Mouse (Mus musculus) cerebellum, adult 9-10 months (tissue): ENCODE data around the gene Ubtf.

Source experiments
- DNase-seq: peaks from one replicate; pipeline ENCODE4 v3.0.0; 2022

The Ubtf gene

DNA sequence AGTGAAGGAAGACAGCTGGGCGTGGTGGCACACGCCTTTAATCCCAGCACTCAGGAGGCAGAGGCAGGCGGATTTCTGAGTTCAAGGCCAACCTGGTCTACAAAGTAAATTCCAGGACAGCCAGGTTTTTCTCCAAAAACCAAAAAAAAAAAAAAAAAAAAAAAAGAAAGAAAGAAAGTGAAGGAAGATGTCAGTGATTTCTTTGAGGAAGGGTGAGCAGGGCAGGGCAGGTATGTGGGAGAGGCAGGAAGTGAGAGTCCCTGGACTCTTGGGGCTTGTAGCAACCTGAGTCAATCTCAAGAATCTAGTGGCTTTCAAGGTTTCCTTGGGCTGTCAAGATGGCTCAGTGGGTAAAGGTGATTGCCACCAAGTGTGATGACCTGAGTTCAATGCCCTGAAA, 24.9 kb upstream of the Ubtf start:
- no peak for DNase-seq

DNA sequence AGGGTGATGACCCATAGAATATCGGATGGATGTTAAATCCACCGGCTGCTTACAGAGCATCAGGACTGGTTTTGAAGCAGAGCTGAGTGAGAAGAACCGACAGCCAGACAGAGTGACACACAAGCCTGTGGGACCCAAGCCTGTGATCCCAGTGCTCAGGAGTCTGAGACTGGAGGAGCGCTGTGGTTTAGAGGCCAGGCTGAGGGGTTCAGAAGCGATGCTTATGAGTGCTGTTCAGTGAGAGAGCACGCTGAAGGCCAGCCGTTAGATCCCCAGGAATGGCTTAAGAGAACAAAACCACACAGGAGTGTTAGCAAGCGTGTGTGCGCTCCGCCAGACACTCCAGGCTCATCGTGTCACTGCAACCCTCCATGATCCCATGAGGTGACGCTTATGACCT, 23.2 kb upstream of the Ubtf start:
- DNase-seq: no peak

DNA sequence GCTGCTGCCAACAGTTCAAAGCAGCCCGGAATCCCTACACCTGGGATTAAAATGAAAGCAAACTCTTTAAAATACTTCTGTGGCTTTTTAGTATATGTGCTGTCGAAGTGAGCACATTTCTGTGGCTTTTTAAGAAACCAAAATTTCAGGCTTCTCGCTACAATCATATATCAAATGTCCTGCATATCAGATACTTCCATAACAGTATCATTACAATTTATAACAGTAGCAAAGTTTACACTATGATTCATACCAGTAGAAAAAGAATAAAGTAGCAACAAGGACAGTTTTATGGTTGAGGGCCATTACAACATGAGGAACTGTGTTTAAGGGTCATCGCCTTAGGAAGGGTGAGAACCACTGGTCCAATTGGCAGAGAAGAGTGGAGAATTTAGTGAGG, 21.6 kb upstream of the Ubtf start:
- no peak for DNase-seq

DNA sequence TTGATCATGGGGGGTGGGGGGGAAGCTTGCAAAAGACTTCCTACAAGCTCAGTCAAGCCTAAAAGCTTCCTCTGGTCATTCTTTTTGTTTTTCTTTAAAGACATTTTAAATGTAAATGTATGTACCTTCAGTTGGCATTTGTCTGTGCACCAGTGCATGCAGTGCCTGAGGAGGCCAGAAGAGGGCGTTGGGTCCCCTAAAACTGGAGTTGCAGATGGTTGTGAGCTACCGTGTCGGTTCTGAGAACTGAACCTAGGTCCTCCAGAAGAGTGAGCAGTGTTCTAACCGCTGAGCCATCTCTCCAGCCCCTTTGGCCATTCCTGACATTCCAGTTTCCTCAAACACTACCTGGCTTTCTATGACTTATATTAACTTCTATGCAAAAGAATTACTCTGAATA, 20.1 kb upstream of the Ubtf start:
- DNase-seq: peak; percentile 75

DNA sequence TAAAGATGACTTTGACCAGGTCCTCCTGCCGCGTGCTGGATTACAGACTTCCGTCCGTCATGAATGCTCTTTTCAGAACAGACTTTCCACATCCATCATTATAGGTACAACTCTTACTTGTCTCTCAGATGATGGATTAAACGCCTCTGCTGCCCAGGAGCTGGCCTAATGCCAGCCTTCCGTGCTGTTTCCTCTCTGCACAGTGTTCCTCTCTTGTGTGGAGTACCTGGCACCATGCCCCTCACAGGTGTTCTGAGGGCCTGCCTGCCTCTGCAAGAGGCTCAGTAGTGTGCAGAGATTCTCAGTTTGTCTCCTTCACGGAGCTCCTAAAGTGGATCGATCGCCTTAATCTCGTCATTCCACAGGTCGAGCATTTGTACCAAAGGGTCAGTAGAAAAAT, 19.7 kb upstream of the Ubtf start:
- peak; percentile 84 for DNase-seq

DNA sequence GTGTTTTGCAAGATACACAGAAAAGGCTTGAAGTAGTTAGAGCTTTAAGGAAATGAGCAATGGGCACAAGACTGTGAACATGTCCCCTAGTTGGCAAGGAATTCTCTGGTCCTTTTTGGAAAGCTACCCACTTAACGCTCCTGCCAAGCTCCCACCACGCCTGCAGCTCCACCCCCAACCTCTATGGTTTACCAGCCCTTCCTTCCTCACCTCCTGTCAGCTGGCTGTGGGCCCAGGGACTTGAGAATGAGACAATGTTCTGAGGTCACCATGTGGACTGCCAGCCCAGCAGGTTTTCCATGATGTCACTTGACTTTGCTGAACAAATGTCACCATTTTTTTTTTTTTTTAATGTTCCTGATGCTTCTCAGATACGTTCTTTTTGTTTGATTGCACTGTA, 19.0 kb upstream of the Ubtf start:
- DNase-seq: peak; percentile 99

DNA sequence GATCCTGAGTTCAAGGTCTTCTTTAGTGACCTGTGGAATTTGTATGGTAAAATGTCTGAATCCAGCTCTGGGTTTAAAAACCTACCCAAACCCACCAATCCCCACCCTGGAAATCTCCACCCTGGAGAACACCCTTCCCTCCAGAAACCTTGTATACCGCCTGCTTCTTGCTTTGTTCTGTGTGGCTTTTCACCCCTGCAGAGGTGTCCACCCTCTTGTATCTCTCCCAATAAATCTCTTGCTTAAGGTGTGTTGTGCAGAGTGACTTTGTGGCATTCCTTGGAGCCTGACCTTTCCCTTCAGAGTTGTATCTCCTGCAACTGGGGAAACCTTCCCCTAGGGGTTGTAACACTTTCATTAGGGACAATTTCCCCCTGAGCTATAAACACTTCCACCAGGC, 18.4 kb upstream of the Ubtf start:
- DNase-seq: no peak

DNA sequence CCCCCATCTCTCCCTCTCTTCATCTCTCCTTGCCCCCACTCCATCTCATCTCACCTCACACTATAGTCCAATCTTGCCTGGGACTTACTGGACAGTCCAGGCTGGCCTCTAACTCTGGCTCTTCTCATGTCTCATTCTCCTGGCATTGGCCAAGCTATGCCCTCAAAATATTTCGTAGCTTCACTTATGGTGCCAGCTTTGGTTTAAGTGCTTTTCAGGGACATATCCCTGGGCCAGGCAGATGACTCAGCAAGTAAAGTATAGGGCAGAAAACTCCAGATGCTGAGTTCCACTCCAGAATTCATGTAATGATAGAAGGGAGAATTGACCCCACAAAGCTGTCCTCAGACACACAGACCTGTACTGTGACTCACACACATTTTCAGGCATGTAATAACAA, 16.6 kb upstream of the Ubtf start:
- DNase-seq: no peak

DNA sequence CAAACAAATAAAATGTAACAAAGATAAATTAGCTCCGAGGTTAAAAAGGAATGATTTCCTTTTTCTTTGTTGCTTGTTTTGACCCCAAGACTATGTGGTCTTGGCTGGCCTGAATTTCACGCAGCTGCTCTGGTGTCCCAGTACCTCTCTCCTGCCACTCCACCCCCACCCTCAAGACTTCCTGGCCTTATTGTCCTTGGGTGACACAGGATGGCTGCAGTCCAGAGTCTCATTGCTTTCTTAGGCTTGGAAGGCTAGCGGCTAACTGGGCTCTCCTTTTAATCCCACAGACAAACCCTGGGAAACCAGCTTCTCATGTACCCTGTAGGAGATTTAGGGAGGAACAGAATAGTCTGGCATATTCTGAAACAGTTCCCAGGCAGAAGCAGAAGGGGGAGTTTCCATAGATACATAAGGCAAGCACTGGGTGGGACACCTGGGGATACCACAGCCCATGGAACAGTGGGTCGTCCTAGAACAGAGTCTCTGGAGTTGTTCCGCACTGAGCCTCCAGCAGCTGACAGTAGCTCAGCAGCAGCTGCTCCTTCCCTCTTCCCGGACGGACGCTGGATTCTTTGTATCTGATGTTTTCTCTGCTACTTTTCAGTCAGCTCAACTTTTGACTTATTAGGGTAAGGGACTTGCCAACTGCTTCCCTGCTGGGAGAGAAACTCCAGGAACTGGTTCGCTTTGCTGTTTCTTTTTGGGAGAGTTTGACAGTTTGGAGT, 15.6 kb upstream of the Ubtf start:
- DNase-seq: no peak

DNA sequence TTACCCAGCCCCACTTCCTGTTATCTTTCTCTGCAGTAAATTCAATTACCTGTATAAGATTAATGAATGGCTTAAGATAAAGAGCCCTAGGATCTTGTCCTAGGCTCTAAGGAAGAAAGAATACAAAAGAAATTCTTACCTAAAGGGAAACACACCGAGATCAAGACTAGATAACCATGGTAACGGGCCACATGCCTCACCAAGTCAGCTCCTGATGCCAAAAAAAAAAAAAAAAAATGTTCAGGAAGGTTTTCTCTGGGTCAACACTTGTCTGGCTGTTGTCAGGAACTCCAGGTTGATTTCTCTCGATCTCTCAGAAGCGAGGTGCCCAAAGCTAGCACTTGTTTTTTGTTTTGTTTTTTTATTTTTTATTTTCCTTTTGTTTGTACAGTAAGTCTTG, 14.5 kb upstream of the Ubtf start:
- DNase-seq: no peak

DNA sequence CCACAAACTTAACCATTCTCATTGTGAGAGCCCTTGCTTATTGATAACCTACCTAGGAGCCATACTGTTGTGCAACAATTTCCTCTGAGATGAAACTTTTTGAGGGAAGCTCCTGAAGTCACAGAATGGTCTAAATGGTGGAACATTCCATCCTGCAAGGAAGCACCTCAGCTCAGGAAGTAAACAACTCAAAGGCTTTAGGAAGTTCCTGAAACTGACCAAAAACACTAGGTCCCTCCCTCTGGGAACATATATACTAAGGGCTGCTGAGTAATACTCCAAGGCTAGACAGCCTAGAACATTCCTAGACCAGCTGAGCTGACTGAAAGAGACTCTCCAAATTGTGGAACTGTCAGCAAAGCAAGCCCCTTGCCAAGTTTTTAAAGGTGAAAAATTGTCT, 13.5 kb upstream of the Ubtf start:
- DNase-seq: no peak

DNA sequence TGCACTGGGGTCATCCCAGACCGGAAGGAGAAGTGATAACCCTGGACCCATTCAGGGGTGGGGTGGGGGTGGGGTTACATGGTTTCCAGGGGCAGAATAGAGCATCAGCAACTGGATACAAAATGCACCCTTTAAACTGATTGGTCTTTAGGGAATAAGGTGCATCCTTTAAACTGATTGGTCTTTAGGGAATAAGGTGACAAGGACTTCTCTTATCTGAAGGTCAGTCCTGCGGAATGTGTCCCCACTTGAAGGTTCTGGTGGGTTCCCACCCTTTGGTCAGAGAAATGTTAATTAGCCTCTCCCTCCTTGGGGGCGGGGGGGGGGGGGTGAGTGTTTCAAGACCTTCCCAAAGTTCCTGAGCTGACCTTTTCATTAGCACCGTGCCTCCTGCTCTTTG, 12.3 kb upstream of the Ubtf start:
- DNase-seq: no peak

DNA sequence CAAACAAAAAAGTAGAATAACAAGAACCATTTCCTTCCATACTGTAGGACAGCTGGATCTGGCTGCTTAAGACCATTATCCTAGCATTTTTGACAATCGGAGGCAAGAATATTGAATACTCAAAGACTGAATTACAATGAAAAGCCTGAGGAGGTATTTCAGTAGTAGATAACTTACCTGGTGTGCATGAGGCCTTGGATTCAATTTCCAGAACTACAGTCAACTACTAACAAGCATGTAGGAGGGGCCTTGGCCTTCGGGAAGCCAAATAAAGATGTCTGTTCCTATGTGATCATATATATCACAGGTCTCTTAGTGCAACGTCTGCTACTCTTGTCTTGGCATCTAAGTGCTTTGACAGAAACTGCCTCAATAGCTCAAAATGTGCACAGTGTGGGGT, 10.5 kb upstream of the Ubtf start:
- no peak for DNase-seq

DNA sequence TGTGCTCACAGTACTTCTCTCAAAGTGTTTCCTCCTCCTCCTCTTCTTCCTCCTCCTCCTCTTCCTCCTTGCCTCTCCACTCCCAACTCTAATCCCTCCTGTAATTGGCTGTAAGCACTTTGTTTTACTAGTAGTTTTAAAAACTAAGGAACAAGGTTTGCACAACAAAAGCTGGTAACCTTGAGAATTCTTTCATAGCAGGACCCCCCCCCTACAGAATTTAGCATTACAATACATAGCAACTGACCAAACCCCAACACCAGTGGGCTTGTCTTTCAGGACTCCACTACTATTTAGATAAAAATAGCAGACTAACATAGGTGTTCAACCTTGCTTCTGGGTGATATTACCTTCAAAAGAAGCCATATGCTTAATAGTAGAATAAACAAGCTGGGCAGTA, 10.0 kb upstream of the Ubtf start:
- no peak for DNase-seq

DNA sequence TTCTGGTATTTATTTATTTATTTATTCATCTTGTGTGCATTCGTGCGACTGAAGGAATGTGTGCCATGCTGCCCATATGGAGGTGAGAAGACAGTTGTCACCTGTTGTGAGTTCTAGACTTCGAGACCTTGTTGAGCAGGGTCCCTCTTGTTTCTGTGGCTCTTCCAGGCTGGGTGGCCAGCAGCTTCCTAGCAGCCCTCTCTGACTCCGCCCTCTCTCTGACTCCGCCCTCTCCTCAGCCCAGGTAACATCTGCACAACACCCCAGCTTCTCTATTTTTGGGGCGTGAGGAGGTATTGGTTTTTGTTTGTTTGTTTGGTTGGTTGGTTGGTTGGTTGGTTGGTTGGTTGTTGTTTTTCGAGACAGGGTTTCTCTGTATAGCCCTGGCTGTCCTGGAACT, 8.3 kb upstream of the Ubtf start:
- DNase-seq: no peak

DNA sequence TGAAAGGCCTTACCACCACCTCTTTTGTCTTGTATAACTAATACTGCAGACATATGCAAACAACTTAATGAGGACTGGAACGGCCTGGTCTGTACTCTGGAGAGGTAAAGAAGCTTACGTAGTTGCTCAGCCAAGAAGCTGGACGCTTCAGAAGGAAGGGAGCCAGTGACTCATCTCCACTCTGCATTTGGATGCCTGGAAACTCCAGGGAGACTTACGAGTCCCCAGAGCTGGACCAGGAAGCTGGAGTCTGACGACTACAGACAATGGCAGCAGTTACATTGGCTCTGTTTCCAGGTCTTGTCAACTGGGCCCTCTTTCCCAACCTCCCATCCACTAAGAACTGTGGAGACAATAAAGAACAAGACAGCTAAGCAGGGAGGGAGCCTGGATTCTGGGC, 7.7 kb upstream of the Ubtf start:
- no peak for DNase-seq

DNA sequence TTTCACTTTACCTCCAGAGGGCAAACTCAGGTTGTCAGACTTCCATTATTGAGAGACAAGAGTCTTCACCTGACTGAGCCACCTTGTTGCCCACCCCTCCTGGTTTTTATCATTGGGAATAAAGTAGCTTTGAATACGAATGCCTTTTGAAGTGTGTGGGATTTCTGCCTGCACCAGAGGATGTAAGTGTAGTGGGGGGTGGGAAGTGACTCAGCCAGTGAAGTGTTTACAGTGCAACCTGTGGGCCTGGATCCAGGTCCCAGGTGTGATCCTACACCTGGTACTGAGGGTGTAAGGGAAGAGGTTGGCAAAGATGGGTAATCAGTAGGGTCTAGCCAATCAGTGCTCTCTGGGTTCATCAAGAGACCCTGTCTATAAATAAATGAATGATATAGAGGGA, 4.0 kb upstream of the Ubtf start:
- DNase-seq: no peak

DNA sequence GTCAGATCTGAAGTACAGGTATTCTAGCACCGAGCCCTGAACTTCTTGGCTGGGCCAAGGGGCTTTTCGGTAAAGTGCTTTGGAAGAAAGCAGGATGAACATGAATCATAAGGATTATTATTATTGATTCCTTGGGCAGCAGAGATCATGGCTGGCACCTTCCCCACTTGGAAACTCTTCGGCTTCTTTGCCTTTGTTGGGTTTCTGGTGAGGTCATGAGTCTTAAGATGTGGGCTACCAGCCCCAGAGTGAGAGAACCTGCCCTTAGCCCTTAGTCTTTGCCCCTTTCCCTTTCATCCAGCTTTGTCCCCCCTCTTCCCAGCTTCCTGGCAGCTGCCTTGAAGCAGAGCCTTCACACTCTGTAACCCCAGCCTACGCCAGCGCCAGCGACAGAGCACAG, 2.4 kb upstream of the Ubtf start:
- peak; percentile 58 for DNase-seq

DNA sequence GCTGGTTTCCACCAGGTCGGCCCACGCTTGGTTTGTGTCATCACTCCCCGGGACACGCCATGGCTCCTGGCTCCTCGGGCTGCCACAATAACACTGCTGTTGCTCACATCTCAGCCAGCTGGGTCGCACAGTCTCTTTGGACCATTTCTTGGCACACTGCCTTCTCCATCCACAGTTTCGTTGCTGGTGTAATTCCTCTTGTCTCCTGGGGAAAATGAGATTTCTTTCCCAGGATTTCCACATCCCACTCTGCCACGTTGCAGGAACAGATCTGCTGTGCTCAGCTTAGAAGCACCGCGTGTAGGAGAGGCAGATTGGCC, 1.1 kb upstream of the Ubtf start:
- peak; percentile 85 for DNase-seq

DNA sequence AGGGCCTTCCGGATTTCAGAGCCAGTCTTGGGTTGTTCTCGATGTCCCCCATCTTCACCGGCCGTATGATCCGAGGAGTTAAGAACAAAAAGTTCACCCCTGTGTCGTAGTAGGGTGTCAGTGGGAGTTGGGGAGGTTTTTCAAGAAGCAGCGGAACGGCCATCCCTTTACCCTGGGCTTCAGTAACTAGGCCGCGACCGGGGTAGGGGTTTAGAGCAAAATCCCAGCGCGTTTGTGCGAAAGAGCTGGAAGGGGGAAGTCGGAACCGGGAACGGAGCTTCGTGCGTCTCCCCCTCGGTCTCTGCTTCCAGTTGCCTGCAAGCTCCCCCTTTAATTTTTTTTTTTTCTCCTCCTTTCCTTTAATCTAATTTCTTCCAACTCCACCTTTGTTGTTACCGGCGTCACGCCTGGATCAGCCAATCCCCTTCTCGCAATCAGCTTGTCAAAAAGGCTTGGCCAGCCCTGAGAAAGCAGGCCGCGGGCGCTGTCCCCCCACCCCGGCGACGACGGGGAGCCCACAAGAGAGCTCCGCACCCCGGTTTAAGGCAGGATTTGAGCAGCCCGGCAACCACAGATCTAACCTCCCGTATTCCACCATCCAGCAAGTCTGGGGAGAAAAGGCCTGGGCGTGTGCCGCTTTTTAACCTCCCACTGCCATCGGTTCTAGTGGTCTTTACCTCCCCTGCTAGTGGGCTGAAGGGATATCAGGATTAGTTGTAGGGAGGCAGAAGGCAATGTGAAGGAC, 571 bp upstream of the Ubtf start:
- peak; percentile 94 for DNase-seq

DNA sequence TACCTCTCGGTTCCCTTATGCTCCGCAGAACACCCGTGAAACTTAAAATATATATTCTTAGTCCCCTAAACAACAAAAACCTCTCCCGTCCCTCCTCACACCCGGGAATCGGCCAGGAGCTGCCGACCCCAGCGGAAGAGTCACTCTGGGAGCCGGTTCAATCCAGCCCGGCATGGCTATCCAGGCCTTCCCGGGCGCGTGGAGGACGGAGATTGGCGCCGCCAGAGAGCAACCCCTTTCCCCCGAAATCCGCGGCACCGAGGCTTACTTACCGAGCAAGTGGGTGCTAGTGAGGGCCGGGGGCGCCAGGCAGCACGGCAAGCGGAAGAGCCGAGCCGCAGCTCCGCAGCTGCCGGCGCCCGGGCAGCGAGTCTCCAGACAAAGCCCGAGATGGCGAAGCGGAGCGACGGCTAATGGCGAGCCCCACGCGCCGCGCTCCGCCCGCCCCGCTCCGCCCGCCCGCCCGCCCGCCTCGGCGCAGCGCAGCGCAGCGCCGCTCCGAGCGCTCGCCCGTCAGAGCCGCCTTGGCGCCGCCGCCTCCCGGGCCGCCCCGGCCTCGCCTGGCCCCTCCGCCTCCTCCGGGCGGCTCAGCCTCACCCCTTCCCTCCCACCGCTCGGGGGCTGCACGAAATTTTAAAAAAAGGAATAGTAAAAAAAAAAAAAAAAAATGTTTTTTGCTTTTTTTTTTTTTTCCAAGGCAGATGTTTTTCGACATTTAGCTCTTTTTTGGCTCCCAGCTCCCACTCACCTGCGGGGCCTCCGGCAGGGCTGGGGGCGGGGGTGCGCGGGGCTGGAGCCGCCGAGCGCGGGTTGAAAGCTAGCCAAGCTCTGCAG, 749 bp downstream of the Ubtf start:
- DNase-seq: no peak

DNA sequence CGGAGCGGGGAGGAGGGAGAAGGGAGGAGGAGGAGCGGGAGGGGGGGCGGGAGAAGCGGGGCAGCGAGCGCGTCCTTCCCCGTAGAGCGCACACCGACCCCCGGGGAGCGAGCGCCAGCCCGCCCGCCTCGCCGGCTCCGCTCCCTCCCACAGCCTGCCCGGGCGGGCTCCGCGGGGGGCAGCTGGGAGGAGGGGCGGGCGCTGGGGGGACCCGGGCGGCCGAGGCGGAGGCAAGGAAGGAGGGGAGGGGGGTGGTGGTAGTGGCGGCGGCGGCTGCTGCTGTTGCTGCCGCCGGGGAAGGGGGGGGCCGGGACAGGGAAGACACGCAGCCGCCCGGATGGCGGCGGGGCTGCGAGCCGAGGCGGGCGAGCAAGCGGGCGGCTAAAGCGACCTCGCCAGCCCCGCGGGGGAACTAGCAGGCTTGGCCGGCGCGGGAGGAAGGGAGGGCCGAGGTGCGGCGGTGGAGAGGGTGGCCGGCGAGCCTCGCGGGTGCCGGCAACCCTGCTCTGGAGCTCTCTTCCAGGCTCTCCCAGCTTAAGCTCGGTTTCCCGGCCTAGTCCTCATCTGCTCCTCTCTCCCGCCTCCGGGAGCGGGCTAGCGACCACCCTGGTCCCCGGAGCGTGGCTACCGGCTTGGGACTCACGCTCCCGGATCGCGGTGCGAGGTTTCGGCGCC, 1.5 kb downstream of the Ubtf start:
- DNase-seq: peak; percentile 69

DNA sequence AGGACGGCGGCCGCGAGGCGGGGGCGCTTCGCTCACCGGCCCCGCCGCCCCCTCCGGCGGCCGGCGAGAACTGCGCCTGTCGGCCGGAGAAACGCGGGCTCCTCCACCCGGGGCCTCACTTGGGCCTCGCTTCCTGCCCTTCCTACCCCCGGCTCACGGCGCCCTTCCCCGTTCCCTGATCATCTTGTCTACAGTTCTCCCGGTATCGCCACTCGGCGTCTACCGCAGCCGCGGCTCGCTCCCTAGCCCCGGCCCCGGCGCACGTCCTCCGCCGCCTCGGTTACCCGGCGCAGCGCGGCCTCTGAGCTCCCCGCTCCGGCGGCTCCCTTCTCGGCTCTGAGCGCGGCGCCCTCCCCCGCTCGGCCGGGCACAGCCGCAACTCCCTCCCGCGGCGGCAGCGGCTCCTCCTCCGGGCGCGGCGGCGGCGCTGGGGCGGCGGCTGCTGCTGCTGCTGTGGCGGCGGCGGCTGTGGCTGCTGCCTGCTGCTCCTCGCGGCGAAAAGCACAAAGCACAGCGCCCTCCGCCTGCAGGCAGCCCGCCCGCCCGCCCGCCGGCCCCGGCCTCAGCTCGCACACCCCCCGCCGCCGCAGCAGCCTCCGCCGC, 2.1 kb downstream of the Ubtf start:
- DNase-seq: peak; percentile 68
